Mouse (Mus musculus): ENCODE data around the gene Nanp. TPM values are rescaled to one million over a fixed set of nuclear protein-coding genes. Genes with fewer than 3 reads are reported as not detected.

Gene Nanp
- 10 to 100 TPM in 1 of 2 experiments, 1 to 10 TPM in 1; 8.7 to 11.2 TPM for total RNA-seq (2021)
- long read RNA-seq, experiment 1, transcript Nanp-201 (2 exons, 1,394 nt), result major isoform, 13 of 13 reads
- long read RNA-seq, experiment 1, partial matches to known transcripts, result 0 of 13 reads
- long read RNA-seq, experiment 1, other reads (novel, unspliced or antisense), result 0 of 13 reads
- long read RNA-seq, experiment 2, transcript Nanp-201 (2 exons, 1,394 nt), result major isoform, 19 of 19 reads
- long read RNA-seq, experiment 2, partial matches to known transcripts, result 0 of 19 reads
- long read RNA-seq, experiment 2, other reads (novel, unspliced or antisense), result 0 of 19 reads

GRCm38 (mm10) chr2:151039232-151039695 lies at the start of gene Nanp, which contains the start of gene Ninl:
Gene Nanp (minus strand): TSS chr2:151039398.
Gene Ninl (minus strand): TSS chr2:151039382.
- DNase-seq (ENCODE audit: low spot score in 2 of 2), result peak; percentile 87 to 95

DNA sequence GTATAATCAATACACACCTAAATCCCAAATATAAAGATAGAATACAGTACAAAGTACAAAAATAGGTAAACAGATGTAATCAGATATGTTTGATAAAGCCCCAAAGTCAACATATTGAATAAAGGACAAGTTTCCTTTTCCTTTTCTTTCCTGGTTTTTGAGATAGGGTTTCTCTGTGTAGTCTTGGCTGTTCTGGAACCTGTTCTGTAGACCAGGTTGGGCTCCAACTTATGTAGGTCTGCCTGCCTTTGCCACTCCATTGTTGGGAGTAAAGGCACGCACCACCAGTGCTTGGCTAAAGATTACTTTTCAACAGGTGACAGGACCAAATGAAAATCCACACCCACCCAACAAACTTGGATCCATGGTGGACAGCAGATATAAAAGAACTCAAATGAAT lies 17.4 kb upstream of the Nanp start:
- no peak for DNase-seq (ENCODE audit: low spot score in 2 of 2)

- DNase-seq (ENCODE audit: low spot score in 2 of 2), result no peak
Measured at GRCm38 (mm10) chr2:151040411-151040810, 1.2 kb upstream of the Nanp start.

DNA sequence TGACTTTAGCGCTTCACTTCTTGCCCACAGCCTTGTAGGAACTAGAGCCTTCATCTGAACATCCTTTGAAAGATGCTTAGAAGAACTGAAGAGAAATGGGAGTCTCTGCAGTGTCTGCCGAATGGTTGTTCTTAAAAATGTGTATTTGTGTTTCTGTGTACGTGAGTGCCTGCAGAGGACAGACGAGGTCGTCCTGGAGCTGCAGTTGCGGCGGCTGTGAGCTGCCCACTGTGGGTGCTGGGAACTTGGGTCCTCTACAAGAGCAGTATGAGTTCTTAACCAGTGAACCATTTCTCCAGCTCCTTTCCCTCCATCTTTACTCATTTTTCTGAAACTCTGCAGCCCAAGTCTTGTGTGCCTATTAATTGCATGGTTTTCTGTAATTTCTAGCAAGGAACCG lies 528 bp upstream of the Nanp start:
- no peak for DNase-seq (ENCODE audit: low spot score in 2 of 2)

- no peak for DNase-seq (ENCODE audit: low spot score in 2 of 2)
Measured at GRCm38 (mm10) chr2:151038811-151039222, 381 bp downstream of the Nanp start.

GRCm38 (mm10) chr2:151037876-151038552 lies 1.2 kb downstream of the Nanp start:
- no peak for DNase-seq (ENCODE audit: low spot score in 2 of 2)

GRCm38 (mm10) chr2:151037292-151037691 lies 1.9 kb downstream of the Nanp start:
- no peak for DNase-seq (ENCODE audit: low spot score in 2 of 2)

- DNase-seq (ENCODE audit: low spot score in 2 of 2), result no peak
Measured at GRCm38 (mm10) chr2:151036721-151037120, 2.5 kb downstream of the Nanp start.

GRCm38 (mm10) chr2:151034435-151034834 lies 4.8 kb downstream of the Nanp start:
- no peak for DNase-seq (ENCODE audit: low spot score in 2 of 2)

DNA sequence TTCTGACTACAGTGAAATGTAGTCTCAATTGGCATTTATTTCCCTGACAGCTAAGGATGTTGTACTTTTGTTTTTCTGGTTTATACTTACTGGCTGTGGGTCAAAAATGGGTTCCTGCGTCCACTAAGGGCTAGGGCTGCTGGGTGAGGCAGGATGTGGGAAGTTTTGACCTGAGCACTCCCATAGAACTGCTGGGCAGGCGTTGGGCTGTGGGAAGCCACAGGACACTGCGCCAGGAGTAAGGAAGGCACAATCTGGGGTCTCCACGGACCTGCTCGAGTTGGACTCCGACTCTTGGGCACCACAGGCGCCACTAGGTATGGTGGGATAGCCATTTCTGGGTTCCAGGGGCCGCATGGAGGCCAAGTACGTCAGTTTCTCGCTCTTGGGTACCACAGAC lies 18.0 kb downstream of the Nanp start:
- no peak for DNase-seq (ENCODE audit: low spot score in 2 of 2)

- DNase-seq (ENCODE audit: low spot score in 2 of 2), result no peak
Measured at GRCm38 (mm10) chr2:151015316-151015715, 23.9 kb downstream of the Nanp start.

DNA sequence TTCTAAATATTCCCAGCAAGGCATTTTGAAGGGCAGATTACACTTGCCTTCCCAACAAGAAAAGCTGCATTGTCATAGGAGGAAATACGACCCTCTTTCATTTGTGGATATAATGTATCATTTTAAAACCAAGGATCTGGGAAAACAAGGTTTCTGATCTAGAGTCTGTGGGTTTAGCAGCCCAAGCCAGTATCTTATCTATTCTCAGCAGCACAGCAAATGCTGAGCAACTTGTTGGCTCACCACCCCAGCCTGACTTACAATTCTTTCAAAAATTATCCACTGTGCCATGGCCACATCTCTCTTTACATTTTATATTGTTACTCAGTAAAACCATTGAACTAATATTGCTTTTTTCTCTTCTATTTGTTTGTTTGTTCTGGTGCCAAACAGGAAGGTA lies 27.9 kb downstream of the Nanp start:
- no peak for DNase-seq (ENCODE audit: low spot score in 2 of 2)

- DNase-seq (ENCODE audit: low spot score in 2 of 2), result no peak
Measured at GRCm38 (mm10) chr2:151009515-151010085, 29.6 kb downstream of the Nanp start.

- DNase-seq (ENCODE audit: low spot score in 2 of 2), result peak; percentile 30 to 45
Measured at GRCm38 (mm10) chr2:151008939-151009509, 30.2 kb downstream of the Nanp start.

GRCm38 (mm10) chr2:151008517-151008932 lies 30.7 kb downstream of the Nanp start:
- no peak for DNase-seq (ENCODE audit: low spot score in 2 of 2)

- DNase-seq (ENCODE audit: low spot score in 2 of 2), result no peak
Measured at GRCm38 (mm10) chr2:151008006-151008405, 31.2 kb downstream of the Nanp start.

DNA sequence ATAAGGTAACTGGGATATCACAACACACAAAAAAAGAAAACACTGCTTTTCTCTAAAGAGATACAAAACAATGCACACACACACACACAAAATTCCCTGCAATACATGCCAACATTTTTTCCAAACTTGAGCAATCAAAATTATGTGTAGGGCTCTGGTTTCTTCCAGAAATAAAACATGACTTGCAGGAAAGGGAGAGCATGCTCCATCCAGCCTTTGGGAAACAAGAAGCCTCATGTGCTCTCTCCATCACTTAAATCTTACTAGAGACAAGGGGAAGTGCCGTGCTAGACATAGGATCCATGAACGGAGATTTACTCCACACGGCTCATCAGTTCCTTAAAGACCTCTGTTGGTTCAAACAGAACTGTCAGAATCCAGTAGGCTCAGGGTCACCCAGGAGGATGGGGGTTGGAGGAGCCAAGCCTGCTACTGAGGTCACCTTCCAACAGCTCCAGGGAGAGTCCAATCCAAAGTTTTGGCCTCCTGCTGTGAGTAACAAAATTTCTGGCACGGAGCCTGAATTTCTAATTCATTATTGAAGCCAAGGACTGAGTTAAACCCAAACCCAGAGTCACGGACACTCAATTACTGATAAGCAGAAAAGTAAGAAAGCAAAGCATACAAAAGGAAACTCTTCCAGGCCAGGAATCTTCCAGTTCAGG lies 32.8 kb downstream of the Nanp start:
- DNase-seq (ENCODE audit: low spot score in 2 of 2), result no peak

DNA sequence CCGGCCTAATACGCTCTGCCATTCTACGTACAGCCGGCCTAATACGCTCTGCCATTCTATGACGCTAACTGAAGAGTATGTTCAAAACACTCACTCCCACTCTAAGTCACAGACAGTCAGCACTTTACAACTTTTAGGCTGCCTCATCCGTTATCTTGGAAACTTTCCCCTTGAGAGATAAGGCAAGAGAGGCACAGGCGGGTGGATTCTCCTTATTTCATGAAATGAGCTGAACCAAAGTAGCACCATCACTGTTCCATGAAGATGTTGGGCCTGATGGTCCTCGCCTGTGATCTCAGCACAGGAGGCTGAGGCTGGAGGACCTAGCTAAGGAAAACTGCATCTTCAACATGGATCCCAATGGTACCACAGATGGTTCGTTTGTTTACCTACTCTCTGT lies 34.8 kb downstream of the Nanp start:
- DNase-seq (ENCODE audit: low spot score in 2 of 2), result no peak

GRCm38 (mm10) chr2:151003796-151004195 lies 35.4 kb downstream of the Nanp start:
- DNase-seq (ENCODE audit: low spot score in 2 of 2), result no peak

DNA sequence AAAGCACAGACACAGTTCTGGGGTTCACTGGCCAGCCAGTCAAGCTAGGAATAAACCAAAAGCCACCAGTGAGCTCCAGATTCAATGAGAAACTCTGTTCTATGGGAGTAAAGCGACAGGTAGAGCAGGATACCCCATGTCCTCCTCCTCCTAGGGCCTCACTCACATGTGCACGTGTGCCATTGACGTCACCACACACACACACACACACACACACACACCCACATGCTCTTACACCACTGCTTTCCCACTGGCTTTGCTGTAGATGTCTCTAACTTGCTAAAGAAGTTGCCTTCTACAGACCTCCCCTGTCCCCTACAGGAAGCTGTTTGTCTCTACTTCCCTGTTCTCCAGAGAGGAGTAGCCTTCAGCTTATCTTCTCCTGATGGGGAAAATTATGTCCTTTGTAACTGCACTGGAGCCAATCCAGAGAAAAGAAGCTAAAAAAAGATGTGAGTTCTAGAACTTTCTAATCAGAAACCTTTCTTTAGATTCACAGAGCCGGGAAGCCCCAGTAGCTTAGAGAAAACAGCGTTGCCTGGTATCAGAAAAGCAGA lies 37.5 kb downstream of the Nanp start:
- no peak for DNase-seq (ENCODE audit: low spot score in 2 of 2)
